Mouse (Mus musculus) left cerebral cortex, postnatal 14 days (tissue): ENCODE results near the gene Cers5. TPM values are rescaled to one million over a fixed set of nuclear protein-coding genes. Genes with fewer than 3 reads are reported as not detected.
A peak's percentile ranks its signal among the peaks of the same experiment; 100 is the strongest.

Experiments used
- DNase-seq, 2 experiments: peaks; one replicate each; pipeline ENCODE4 v3.0.0; 2021 to 2022; ENCODE audit warnings: low spot score in 2 of 2, mixed read lengths in 1 of 2
- intact Hi-C: fragments of 180-260 bp; cut with DNase I; formaldehyde crosslinking; loops from one replicate; pipeline ENCODE4 v1.15.1; 2025
- total RNA-seq, 2 experiments: library from RNA; stranded (reverse); gene quantifications; 2 replicates each; pipeline ENCODE4 v1.2.3; 2021

Gene Cers5
- total RNA-seq, 2 experiments from 2014 or later: 38.9 to 39.6 TPM

GRCm38 (mm10) chr15:99796066-99796465, 23.4 kb upstream of the Cers5 start:
- peak; percentile 43 to 62 for DNase-seq
- intact Hi-C loops: no loop called here

GRCm38 (mm10) chr15:99792221-99792815, 19.6 kb upstream of the Cers5 start:
- intact Hi-C loops: no loop called here
- no peak for DNase-seq

- intact Hi-C loops: no loop called here
- no peak for DNase-seq
These were observed 18.3 kb upstream of the Cers5 start for GRCm38 (mm10) chr15:99791003-99791402.

GRCm38 (mm10) chr15:99790464-99790863, 17.8 kb upstream of the Cers5 start:
- DNase-seq: peak; percentile 28 to 70
- intact Hi-C loops: no loop called here

GRCm38 (mm10) chr15:99787625-99788120, 15.0 kb upstream of the Cers5 start:
- intact Hi-C loops: no loop called here
- peak in 1 of 2 experiments; percentile 22 for DNase-seq

GRCm38 (mm10) chr15:99778677-99779335, 6.1 kb upstream of the Cers5 start:
- intact Hi-C loops: no loop called here

GRCm38 (mm10) chr15:99778148-99778547, 5.5 kb upstream of the Cers5 start:
- DNase-seq: peak; percentile 39 to 52
- intact Hi-C loops: no loop called here

More at GRCm38 (mm10) chr15:99778677-99779335, 6.1 kb upstream of the Cers5 start:
- no peak for DNase-seq

GRCm38 (mm10) chr15:99772925-99773324, 240 bp upstream of the Cers5 start:
- no peak for DNase-seq
- intact Hi-C loops: loop anchor here (5.0 kb wide), 1 partner anchor 46 kb away; the partner anchor contains the start of gene Cox14

- DNase-seq: peak; percentile 62 to 83
- intact Hi-C loops: loop anchor here (5.0 kb wide), 1 partner anchor 45 kb away; the partner anchor contains the start of gene Cox14
These were observed 306 bp downstream of the Cers5 start for GRCm38 (mm10) chr15:99772277-99772880.

- peak; percentile 28 to 48 for DNase-seq
- intact Hi-C loops: loop anchor here (5.0 kb wide), 1 partner anchor 44 kb away; the partner anchor contains the start of gene Cox14
These were observed 946 bp downstream of the Cers5 start for GRCm38 (mm10) chr15:99771601-99772276.

- no peak for DNase-seq
- intact Hi-C loops: loop anchor here (5.0 kb wide), 1 partner anchor 44 kb away; the partner anchor contains the start of gene Cox14
These were observed 1.6 kb downstream of the Cers5 start for GRCm38 (mm10) chr15:99771004-99771500.

- DNase-seq: no peak
- intact Hi-C loops: no loop called here
These were observed 3.9 kb downstream of the Cers5 start for GRCm38 (mm10) chr15:99768761-99769160.

GRCm38 (mm10) chr15:99767467-99767866, 5.2 kb downstream of the Cers5 start:
- intact Hi-C loops: no loop called here
- no peak for DNase-seq

GRCm38 (mm10) chr15:99754204-99754603, 18.5 kb downstream of the Cers5 start:
- intact Hi-C loops: no loop called here
- no peak for DNase-seq

- intact Hi-C loops: no loop called here
- no peak for DNase-seq
These were observed 32.5 kb downstream of the Cers5 start for GRCm38 (mm10) chr15:99740229-99740628.

GRCm38 (mm10) chr15:99736675-99737074, 36.0 kb downstream of the Cers5 start:
- intact Hi-C loops: no loop called here
- DNase-seq: no peak

- peak; percentile 100 for DNase-seq
- intact Hi-C loops: no loop called here
These were observed 37.1 kb downstream of the Cers5 start for GRCm38 (mm10) chr15:99735631-99736030.

GRCm38 (mm10) chr15:99733186-99733585, 39.5 kb downstream of the Cers5 start:
- intact Hi-C loops: no loop called here
- DNase-seq: no peak

- no peak for DNase-seq
- intact Hi-C loops: no loop called here
These were observed 41.0 kb downstream of the Cers5 start for GRCm38 (mm10) chr15:99731678-99732077.

- intact Hi-C loops: no loop called here
- no peak for DNase-seq
These were observed 41.5 kb downstream of the Cers5 start for GRCm38 (mm10) chr15:99731167-99731566.
